Mouse (Mus musculus) C2C12 (cell line): ENCODE measurements around the gene Tm4sf4.

ENCODE experiments used
- CEBPB ChIP-seq: IDR thresholded peaks from one replicate; pipeline ENCODE4 v1.6.1; 2011; ENCODE audit warnings: low read depth, mild to moderate bottlenecking, control low read depth, moderate library complexity
- CTCF ChIP-seq: IDR thresholded peaks from one replicate; pipeline ENCODE4 v1.5.1; 2011; ENCODE audit not compliant: control insufficient read depth, insufficient read depth, insufficient read length

GRCm38 (mm10) chr3:57440956-57441355 lies 15.8 kb downstream of the Tm4sf4 start:
- TF ChIP-seq CTCF (no peak), CEBPB (no peak)
